Mouse (Mus musculus) heart, adult 2 months (tissue): ENCODE results near the gene Stat1. TPM values are rescaled to one million over a fixed set of nuclear protein-coding genes. Genes with fewer than 3 reads are reported as not detected.
A peak's percentile ranks its signal among the peaks of the same experiment; 100 is the strongest.

Experiments used
- DNase-seq, 2 experiments: peaks; one replicate each; pipeline ENCODE4 v3.0.0; 2021
- H3K27ac ChIP-seq: fragments of 200-600 bp; 2 replicates; pipeline ENCODE4 v1.8.1; 2022
- H3K27me3 ChIP-seq: fragments of 200-500 bp; 2 replicates; pipeline ENCODE4 v1.6.1; 2012; ENCODE audit warnings: mild to moderate bottlenecking, low read length, inconsistent platforms, mixed read lengths; ENCODE audit not compliant: control insufficient read depth, insufficient read depth
- H3K36me3 ChIP-seq: fragments of 200-500 bp; 2 replicates; pipeline ENCODE4 v1.6.1; 2012; ENCODE audit warnings: low read length, inconsistent platforms; ENCODE audit not compliant: control insufficient read depth, insufficient read depth
- H3K4me1 ChIP-seq: fragments of 200-500 bp; 2 replicates; pipeline ENCODE4 v1.6.1; 2011; ENCODE audit warnings: low read length; ENCODE audit not compliant: control insufficient read depth, insufficient read depth
- H3K4me3 ChIP-seq: fragments of 200-600 bp; 2 replicates; pipeline ENCODE4 v1.8.1; 2022
- H3K79me2 ChIP-seq: fragments of 200-500 bp; replicated peaks from 2 replicates; pipeline ENCODE4 v1.6.1; 2012; ENCODE audit warnings: mild to moderate bottlenecking, inconsistent platforms, low read length, moderate library complexity, mixed read lengths; ENCODE audit not compliant: control insufficient read depth, insufficient read depth
- H3K9ac ChIP-seq: fragments of 200-500 bp; 2 replicates; pipeline ENCODE4 v1.6.1; 2012; ENCODE audit warnings: low read depth, mild to moderate bottlenecking, control low read depth, inconsistent platforms, low read length, mixed read lengths
- CTCF ChIP-seq: fragments of 200-600 bp; IDR thresholded peaks from 2 replicates; pipeline ENCODE4 v1.8.1; 2022; ENCODE audit warnings: antibody characterized with exemption, mild to moderate bottlenecking, moderate library complexity
- EP300 ChIP-seq: fragments of 200-500 bp; IDR thresholded peaks from 2 replicates; pipeline ENCODE4 v1.6.1; 2011; ENCODE audit warnings: low read depth, low read length, control low read depth; ENCODE audit not compliant: insufficient read depth
- POLR2A ChIP-seq: fragments of 200-500 bp; IDR thresholded peaks from 2 replicates; pipeline ENCODE4 v1.6.1; 2011; ENCODE audit warnings: mild to moderate bottlenecking, low read depth, low read length, control low read depth; ENCODE audit not compliant: insufficient read depth
- WGBS: fragments of 180-500 bp; shearing (Covaris S2); methylation state at CpG from one replicate; pipeline ENCODE4 v1.1.7; 2018; 5-methylcytosine and 5-hydroxymethylcytosine counted together
- intact Hi-C: fragments of 180-260 bp; cut with DNase I; formaldehyde crosslinking; loops from one replicate; pipeline ENCODE4 v1.15.1; 2025
- polyA plus RNA-seq: library from polyadenylated mRNA; depleted of rRNA; stranded (reverse); fragments of >200 nt; gene quantifications from 2 replicates; pipeline ENCODE4 v1.2.3, GENCODE M21; 2012
- total RNA-seq, 2 experiments: library from RNA; stranded (reverse); gene quantifications; 2 replicates each; pipeline ENCODE4 v1.2.3; 2021

Stat1 gene
- total and polyA plus RNA-seq, 3 experiments: 24.1 to 30.6 (median 27.7) TPM

- intact Hi-C loops: loop anchor here (10.0 kb wide), 1 partner anchor 638 kb away; the partner anchor contains the start of gene Nabp1
Observed at GRCm38 (mm10) chr1:52113067-52113665, 6.1 kb upstream of the Stat1 start.

GRCm38 (mm10) chr1:52113666-52114069 lies 5.6 kb upstream of the Stat1 start:
- Histone ChIP-seq H3K27me3 (no peaks in the 10 kb centered on the region), H3K4me1 (peaks cover 3% of the 10 kb centered on the region), H3K79me2 (no peaks in the 10 kb centered on the region), H3K27ac (peak overlapping the region; percentile 90), H3K9ac (peak overlapping the region; percentile 80), H3K36me3 (no peaks in the 10 kb centered on the region; the same call in 1 of the 2 replicates), H3K4me3 (peak overlapping the region; percentile 47)
- WGBS: under 1% methylated on average over 32 of the region's 32 CpGs
- intact Hi-C loops: loop anchor here (10.0 kb wide), 1 partner anchor 639 kb away; the partner anchor contains the start of gene Nabp1
- TF ChIP-seq POLR2A: peak; percentile 95
- TF ChIP-seq EP300: peak; percentile 92
- TF ChIP-seq CTCF: no peak; the same call in 1 of the 2 replicates
- DNase-seq: peak; percentile 98 to 100

More at GRCm38 (mm10) chr1:52113067-52113665, 6.1 kb upstream of the Stat1 start:
- TF ChIP-seq CTCF: no peak
- TF ChIP-seq EP300: no peak
- no peak for TF ChIP-seq POLR2A
- DNase-seq: no peak
- Histone ChIP-seq H3K79me2 (no peaks in the 10 kb centered on the region), H3K9ac (peak overlapping the region; percentile 80), H3K27me3 (no peaks in the 10 kb centered on the region), H3K4me1 (no peaks in the 10 kb centered on the region; the same call in 1 of the 2 replicates), H3K27ac (peak overlapping the region; percentile 90), H3K36me3 (no peaks in the 10 kb centered on the region; the same call in 1 of the 2 replicates), H3K4me3 (peak overlapping the region; percentile 47)
- WGBS: 24% methylated on average over 7 of the region's 7 CpGs

GRCm38 (mm10) chr1:52116441-52116840 lies 2.8 kb upstream of the Stat1 start:
- Histone ChIP-seq H3K36me3 (no peaks in the 10 kb centered on the region; the same call in none of the 2 replicates), H3K27me3 (no peaks in the 10 kb centered on the region), H3K79me2 (no peaks in the 10 kb centered on the region), H3K4me1 (peaks cover 5% of the 10 kb centered on the region), H3K27ac (peak overlapping the region; percentile 4; the same call in 1 of the 2 replicates), H3K9ac (no peak overlapping the region), H3K4me3 (no peak overlapping the region)
- TF ChIP-seq POLR2A (no peak), CTCF (no peak), EP300 (no peak)
- 71% methylated on average over 3 of the region's 3 CpGs for WGBS
- intact Hi-C loops: loop anchor here (10.0 kb wide), 1 partner anchor 642 kb away; the partner anchor contains the start of gene Nabp1
- peak in 1 of 2 experiments; percentile 26 for DNase-seq

DNA sequence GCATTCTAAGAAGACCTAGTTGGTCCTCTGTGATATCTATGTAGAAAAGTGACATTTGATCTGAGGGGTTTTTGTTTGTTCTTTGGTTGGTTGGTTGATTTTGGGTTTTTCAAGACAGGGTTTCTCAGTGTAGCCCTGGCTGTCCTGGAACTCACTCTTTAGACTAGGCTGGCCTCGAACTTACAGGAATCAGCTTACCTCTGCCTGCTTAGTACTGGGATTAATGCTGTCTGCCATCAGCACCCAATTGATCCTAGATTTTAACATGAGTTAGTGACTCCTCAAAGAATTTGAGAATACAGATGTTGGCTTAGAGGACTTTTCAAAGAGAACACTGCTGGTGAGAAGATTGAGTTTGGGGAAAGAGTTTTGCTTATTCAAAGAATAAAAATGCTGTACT lies 1.5 kb upstream of the Stat1 start:
- Histone ChIP-seq H3K27me3 (no peaks in the 10 kb centered on the region), H3K27ac (no peak overlapping the region), H3K79me2 (no peaks in the 10 kb centered on the region), H3K4me1 (peaks cover 5% of the 10 kb centered on the region), H3K4me3 (no peak overlapping the region), H3K36me3 (no peaks in the 10 kb centered on the region; the same call in 1 of the 2 replicates), H3K9ac (no peak overlapping the region)
- DNase-seq: no peak
- intact Hi-C loops: loop anchor here (10.0 kb wide), 1 partner anchor 643 kb away; the partner anchor contains the start of gene Nabp1
- WGBS: 84% methylated on average over 1 of the region's 1 CpGs
- TF ChIP-seq POLR2A (no peak), EP300 (no peak), CTCF (no peak)

DNA sequence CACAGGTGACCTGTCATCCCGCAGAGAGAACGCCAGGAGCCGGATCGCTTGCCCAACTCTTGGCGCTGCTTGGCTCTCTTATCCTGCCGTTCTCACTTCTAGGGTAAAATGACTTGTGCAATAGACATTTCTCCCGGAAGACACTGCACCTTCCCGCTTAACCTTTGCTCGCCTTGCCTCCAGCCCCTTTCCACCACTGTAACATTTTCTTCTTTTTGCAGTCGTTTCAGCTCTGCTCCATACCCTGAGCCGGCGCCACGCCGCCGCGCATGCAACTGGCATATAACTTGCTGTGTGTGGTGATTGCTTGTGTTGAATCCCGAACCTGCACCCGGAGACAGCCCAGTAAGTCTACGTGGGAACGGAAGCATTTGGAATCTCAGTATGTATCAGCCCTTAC lies 451 bp downstream of the Stat1 start:
- under 1% methylated on average over 20 of the region's 20 CpGs for WGBS
- H3K27me3 ChIP-seq: no peaks in the 10 kb centered on the region
- intact Hi-C loops: loop anchor here (10.0 kb wide), 1 partner anchor 645 kb away; the partner anchor contains the start of gene Nabp1

GRCm38 (mm10) chr1:52120191-52120590 lies 951 bp downstream of the Stat1 start:
- H3K9ac ChIP-seq: peak overlapping the region; percentile 45
- H3K27ac ChIP-seq: peak overlapping the region; percentile 98
- peak overlapping the region; percentile 86 for H3K4me3 ChIP-seq
- WGBS: 23% methylated on average over 10 of the region's 10 CpGs
- no peaks in the 10 kb centered on the region for H3K27me3 ChIP-seq
- no peak for DNase-seq
- H3K36me3 ChIP-seq: peaks cover 6% of the 10 kb centered on the region
- H3K79me2 ChIP-seq: no peaks in the 10 kb centered on the region
- intact Hi-C loops: no loop called here
- TF ChIP-seq CTCF: no peak
- TF ChIP-seq EP300: no peak
- no peak for TF ChIP-seq POLR2A
- peaks cover 5% of the 10 kb centered on the region for H3K4me1 ChIP-seq

More for the DNA sequence above, 451 bp downstream of the Stat1 start:
- Histone ChIP-seq H3K9ac (peak overlapping the region; percentile 81), H3K27ac (peak overlapping the region; percentile 98), H3K4me3 (peak overlapping the region; percentile 86), H3K36me3 (peaks cover 6% of the 10 kb centered on the region), H3K79me2 (no peaks in the 10 kb centered on the region), H3K4me1 (peaks cover 5% of the 10 kb centered on the region)
- DNase-seq: no peak
- TF ChIP-seq CTCF (no peak), POLR2A (no peak), EP300 (no peak)
